Mouse (Mus musculus) liver, embryonic 18 days (tissue): Measurements from ENCODE around the gene Gm6710. TPM values are rescaled to one million over a fixed set of nuclear protein-coding genes. Genes with fewer than 3 reads are reported as not detected.

Experiments
- polyA plus RNA-seq: library from polyadenylated mRNA; depleted of rRNA; stranded (reverse); fragments of >200 nt; gene quantifications from 2 replicates; pipeline ENCODE4 v1.2.3, GENCODE M21; 2012; rRNA removed

Gm6710 gene
- polyA plus RNA-seq = 0.96 and 1.1 TPM in 2 replicates

DNA sequence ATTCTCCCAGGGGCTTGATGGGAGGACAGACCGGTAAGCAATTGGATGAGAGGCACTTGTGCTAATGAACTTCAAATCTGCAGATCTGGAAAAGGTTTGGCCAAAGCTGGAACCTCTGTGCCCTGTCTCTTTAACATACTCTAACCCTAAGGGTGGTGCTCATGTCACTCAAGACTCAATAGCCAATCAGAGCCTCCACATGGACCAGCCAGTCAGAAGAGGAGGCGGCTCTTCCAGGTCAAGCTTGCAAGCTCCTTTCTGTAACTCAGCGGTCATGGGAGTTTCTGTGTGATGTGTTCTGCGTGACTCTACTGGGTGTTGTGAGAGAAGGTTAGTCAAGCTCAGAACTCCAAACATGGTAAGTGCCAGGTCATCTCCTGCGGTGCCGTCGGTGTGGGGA lies at the start of gene Gm6710:
Gene Gm6710 (plus strand): TSS at position 196 of the 400 bp plus-strand sequence.

Other genes with a start within 250 kb of the Gm6710 start
- not detected in 2 replicates for gene Gm11007, start 225.2 kb upstream of the Gm6710 start, polyA plus RNA-seq
- gene Zfp969, start 165.6 kb upstream of the Gm6710 start, polyA plus RNA-seq = not detected in 2 replicates
- not detected in 2 replicates for gene Gm2007, start 127.7 kb upstream of the Gm6710 start, polyA plus RNA-seq
- gene Gm14288, start 68.1 kb upstream of the Gm6710 start, polyA plus RNA-seq = 1.7 and 1.8 TPM in 2 replicates
- 1.2 and 1.5 TPM in 2 replicates for gene Zfp966, start 61.9 kb downstream of the Gm6710 start, polyA plus RNA-seq
- gene Gm2026, start 96.1 kb downstream of the Gm6710 start, polyA plus RNA-seq = 1.2 and 1.7 TPM in 2 replicates